Mouse (Mus musculus): ENCODE results near the gene Gtf2h5. TPM values are rescaled to one million over a fixed set of nuclear protein-coding genes. Genes with fewer than 3 reads are reported as not detected.
A peak's percentile ranks its signal among the peaks of the same experiment; 100 is the strongest.

The Gtf2h5 gene
- polyA plus RNA-seq, 1 experiment, result 72.8 TPM

DNA sequence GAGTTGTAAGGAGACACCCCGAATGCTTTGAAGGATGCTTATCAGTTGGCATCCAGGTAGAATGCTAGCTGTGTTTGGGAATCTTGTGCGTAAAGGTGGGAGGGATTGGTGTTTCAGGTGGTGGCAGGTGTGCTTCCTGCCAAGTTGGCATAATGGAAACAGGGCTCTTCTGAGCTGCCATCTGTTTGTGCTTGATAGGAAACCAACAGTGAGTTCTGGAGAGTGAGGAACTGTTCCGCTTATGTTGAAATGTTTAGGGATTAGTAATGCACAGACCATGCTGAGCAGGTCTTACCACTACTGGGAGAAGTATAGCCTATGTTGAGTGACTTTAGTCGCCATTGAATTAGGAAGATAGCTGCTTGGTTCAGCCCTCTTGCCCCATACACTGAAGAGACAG is 39.3 kb downstream of the Gtf2h5 start:
- Histone ChIP-seq H3ac (ENCODE audit: control insufficient read depth, insufficient read length) (no peak overlapping the region), H3K79me2 (ENCODE audit: control insufficient read depth, insufficient read depth) (peaks cover 90% of the 10 kb centered on the region), H3K4me3 (no peak overlapping the region), H3K36me3 (ENCODE audit: control insufficient read depth, insufficient read depth) (peaks cover 7% of the 10 kb centered on the region), H3K4me2 (ENCODE audit: low read depth) (no peak overlapping the region), H3K27me3 (ENCODE audit: control insufficient read depth, insufficient read depth, insufficient read length) (no peaks in the 10 kb centered on the region)
- TF ChIP-seq SRF (IDR thresholded peaks at IDR 0.05; ENCODE audit: control insufficient read depth, insufficient read length, low read depth) (no peak), POLR2A (IDR thresholded peaks at IDR 0.05; ENCODE audit: insufficient read length, low read depth) (no peak), USF1 (IDR thresholded peaks at IDR 0.05; ENCODE audit: low read depth) (no peak), CEBPB (IDR thresholded peaks at IDR 0.05; ENCODE audit: insufficient read depth, poor library complexity, severe bottlenecking) (no peak), MYOG (IDR thresholded peaks at IDR 0.05; ENCODE audit: control insufficient read depth in 1 of 3, insufficient read depth in 1 of 3, insufficient read length in 2 of 3, low read depth in 2 of 3) (no peak), POLR2AphosphoS2 (IDR thresholded peaks at IDR 0.05; ENCODE audit: insufficient read length, low read depth) (no peak), TCF12 (IDR thresholded peaks at IDR 0.05; ENCODE audit: insufficient read depth, poor library complexity, severe bottlenecking) (no peak), REST (IDR thresholded peaks at IDR 0.05; ENCODE audit: insufficient read depth, insufficient read length) (no peak), MAX (IDR thresholded peaks at IDR 0.05; ENCODE audit: low read depth) (no peak), TCF3 (IDR thresholded peaks at IDR 0.05; ENCODE audit: insufficient read length, low read depth) (no peak), E2F4 (IDR thresholded peaks at IDR 0.05; ENCODE audit: insufficient read depth) (no peak), MYOD1 (IDR thresholded peaks at IDR 0.05; ENCODE audit: control insufficient read depth in 1 of 3, insufficient read length in 2 of 3, low read depth in 2 of 3) (no peak)

DNA sequence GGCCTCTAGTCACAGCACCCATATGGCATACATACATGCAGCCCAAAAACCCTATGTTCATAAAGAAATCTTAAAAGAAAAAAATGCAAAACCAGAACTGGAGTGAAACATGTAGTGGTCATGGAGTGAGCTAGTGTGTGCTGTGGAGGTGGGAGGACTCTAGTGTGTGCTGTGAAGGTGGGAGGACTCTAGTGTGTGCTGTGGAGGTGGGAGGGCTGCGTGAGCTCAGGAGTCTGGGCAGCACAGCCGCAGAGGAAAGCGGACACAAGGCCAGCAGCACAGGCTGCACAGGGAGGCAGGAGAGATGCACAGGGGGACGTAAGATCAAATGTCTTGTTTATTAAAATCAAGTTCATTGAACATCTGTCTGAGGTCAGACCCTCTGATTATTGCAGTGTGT is 44.2 kb downstream of the Gtf2h5 start:
- H3K27me3 ChIP-seq (ENCODE audit: control insufficient read depth, insufficient read depth, insufficient read length), result no peaks in the 10 kb centered on the region
- H3K36me3 ChIP-seq (ENCODE audit: control insufficient read depth, insufficient read depth), result peaks cover 17% of the 10 kb centered on the region
- H3K79me2 ChIP-seq (ENCODE audit: control insufficient read depth, insufficient read depth), result peaks cover 87% of the 10 kb centered on the region
- H3K4me3 ChIP-seq, result no peak overlapping the region
- no peak overlapping the region for H3ac ChIP-seq (ENCODE audit: control insufficient read depth, insufficient read length)
- TF ChIP-seq REST (IDR thresholded peaks at IDR 0.05; ENCODE audit: insufficient read depth, insufficient read length) (no peak), USF1 (IDR thresholded peaks at IDR 0.05; ENCODE audit: low read depth) (no peak), MYOG (IDR thresholded peaks at IDR 0.05; ENCODE audit: control insufficient read depth in 1 of 3, insufficient read depth in 1 of 3, insufficient read length in 2 of 3, low read depth in 2 of 3) (no peak), POLR2AphosphoS2 (IDR thresholded peaks at IDR 0.05; ENCODE audit: insufficient read length, low read depth) (no peak), POLR2A (IDR thresholded peaks at IDR 0.05; ENCODE audit: insufficient read length, low read depth) (peak; percentile 13), CEBPB (IDR thresholded peaks at IDR 0.05; ENCODE audit: insufficient read depth, poor library complexity, severe bottlenecking) (no peak)
- no peak overlapping the region for H3K4me2 ChIP-seq (ENCODE audit: low read depth)

DNA sequence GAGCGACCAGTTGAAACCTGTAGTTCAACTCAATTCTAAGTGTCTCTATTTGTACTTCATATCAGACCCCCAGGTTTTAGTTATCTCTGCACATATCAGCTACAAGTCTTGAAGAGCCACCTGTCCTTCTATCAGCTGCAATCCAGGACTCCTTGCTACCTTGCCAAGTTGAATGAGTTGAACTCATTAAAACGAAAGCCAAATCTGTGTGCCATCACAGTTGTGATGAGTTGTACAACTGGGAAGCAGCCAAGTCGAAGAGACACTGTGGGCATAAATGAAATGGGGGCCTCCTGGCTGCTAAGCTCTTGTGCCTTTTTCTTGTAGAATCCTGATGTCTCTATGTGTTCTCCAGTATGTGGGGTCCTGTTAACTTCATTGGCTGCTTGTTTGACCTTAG is 45.9 kb downstream of the Gtf2h5 start:
- Histone ChIP-seq H3K36me3 (ENCODE audit: control insufficient read depth, insufficient read depth) (peaks cover 17% of the 10 kb centered on the region), H3K27me3 (ENCODE audit: control insufficient read depth, insufficient read depth, insufficient read length) (no peaks in the 10 kb centered on the region), H3K4me3 (no peak overlapping the region), H3K4me2 (ENCODE audit: low read depth) (no peak overlapping the region), H3K79me2 (ENCODE audit: control insufficient read depth, insufficient read depth) (peaks cover 87% of the 10 kb centered on the region), H3ac (ENCODE audit: control insufficient read depth, insufficient read length) (no peak overlapping the region)
- TF ChIP-seq TCF3 (IDR thresholded peaks at IDR 0.05; ENCODE audit: insufficient read length, low read depth) (no peak), MYOD1 (IDR thresholded peaks at IDR 0.05; ENCODE audit: control insufficient read depth in 1 of 3, insufficient read length in 2 of 3, low read depth in 2 of 3) (no peak), SRF (IDR thresholded peaks at IDR 0.05; ENCODE audit: control insufficient read depth, insufficient read length, low read depth) (no peak), POLR2AphosphoS2 (IDR thresholded peaks at IDR 0.05; ENCODE audit: insufficient read length, low read depth) (no peak), POLR2A (IDR thresholded peaks at IDR 0.05; ENCODE audit: insufficient read length, low read depth) (no peak), E2F4 (IDR thresholded peaks at IDR 0.05; ENCODE audit: insufficient read depth) (no peak), MYOG (IDR thresholded peaks at IDR 0.05; ENCODE audit: control insufficient read depth in 1 of 3, insufficient read depth in 1 of 3, insufficient read length in 2 of 3, low read depth in 2 of 3) (no peak), MAX (IDR thresholded peaks at IDR 0.05; ENCODE audit: low read depth) (no peak), REST (IDR thresholded peaks at IDR 0.05; ENCODE audit: insufficient read depth, insufficient read length) (no peak), TCF12 (IDR thresholded peaks at IDR 0.05; ENCODE audit: insufficient read depth, poor library complexity, severe bottlenecking) (no peak), CEBPB (IDR thresholded peaks at IDR 0.05; ENCODE audit: insufficient read depth, poor library complexity, severe bottlenecking) (no peak), USF1 (IDR thresholded peaks at IDR 0.05; ENCODE audit: low read depth) (no peak)

DNA sequence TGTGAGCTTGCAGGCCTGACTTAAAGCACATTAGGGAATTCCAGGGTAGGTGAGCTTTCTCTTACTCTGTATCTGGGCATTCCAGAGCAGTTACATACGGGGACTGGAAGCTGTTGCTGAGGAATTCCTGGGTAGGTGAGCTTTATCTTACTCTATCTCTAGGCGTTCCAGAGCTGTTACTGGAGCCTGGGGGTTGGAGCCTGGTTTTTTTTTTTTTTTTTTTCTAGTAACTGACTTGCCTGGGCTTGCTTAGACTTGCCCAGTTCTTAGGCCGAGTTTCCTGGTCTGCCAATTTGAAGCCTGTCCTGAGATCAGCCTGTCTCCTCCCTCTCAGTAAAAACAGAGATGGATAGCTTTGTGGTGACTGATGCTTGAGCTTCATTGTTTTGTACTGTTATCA is 48.5 kb downstream of the Gtf2h5 start:
- H3K79me2 ChIP-seq (ENCODE audit: control insufficient read depth, insufficient read depth), result peaks cover 82% of the 10 kb centered on the region
- H3K36me3 ChIP-seq (ENCODE audit: control insufficient read depth, insufficient read depth), result peaks cover 18% of the 10 kb centered on the region
- no peak overlapping the region for H3ac ChIP-seq (ENCODE audit: control insufficient read depth, insufficient read length)
- no peaks in the 10 kb centered on the region for H3K27me3 ChIP-seq (ENCODE audit: control insufficient read depth, insufficient read depth, insufficient read length)
- peak overlapping the region; percentile 19 for H3K4me2 ChIP-seq (ENCODE audit: low read depth)
- TF ChIP-seq CEBPB (IDR thresholded peaks at IDR 0.05; ENCODE audit: insufficient read depth, poor library complexity, severe bottlenecking) (no peak), TCF3 (IDR thresholded peaks at IDR 0.05; ENCODE audit: insufficient read length, low read depth) (no peak)
- no peak overlapping the region for H3K4me3 ChIP-seq

DNA sequence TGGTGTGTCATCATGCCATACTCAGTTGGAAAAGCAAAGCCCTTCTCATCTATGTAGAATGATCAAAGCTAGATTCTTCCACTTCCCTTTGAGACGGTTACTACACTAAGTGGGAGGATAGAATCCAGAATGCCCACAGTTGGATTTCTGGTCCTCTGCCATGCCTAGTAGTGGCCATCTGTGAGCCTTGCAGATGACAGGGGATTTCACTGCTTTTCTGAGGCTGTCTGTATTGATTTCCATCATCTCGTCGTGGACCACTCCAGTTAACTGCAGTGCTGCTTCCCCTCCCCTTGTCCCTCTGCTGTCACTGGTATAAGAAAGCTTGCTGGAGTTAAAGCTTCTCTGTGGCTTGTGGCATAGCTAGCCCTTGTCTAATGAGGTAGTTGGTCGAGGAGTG is 49.8 kb downstream of the Gtf2h5 start:
- Histone ChIP-seq H3ac (ENCODE audit: control insufficient read depth, insufficient read length) (no peak overlapping the region), H3K4me2 (ENCODE audit: low read depth) (no peak overlapping the region), H3K4me3 (no peak overlapping the region), H3K79me2 (ENCODE audit: control insufficient read depth, insufficient read depth) (peaks cover 82% of the 10 kb centered on the region), H3K36me3 (ENCODE audit: control insufficient read depth, insufficient read depth) (peaks cover 27% of the 10 kb centered on the region), H3K27me3 (ENCODE audit: control insufficient read depth, insufficient read depth, insufficient read length) (no peaks in the 10 kb centered on the region)
- TF ChIP-seq USF1 (IDR thresholded peaks at IDR 0.05; ENCODE audit: low read depth) (no peak), MYOG (IDR thresholded peaks at IDR 0.05; ENCODE audit: control insufficient read depth in 1 of 3, insufficient read depth in 1 of 3, insufficient read length in 2 of 3, low read depth in 2 of 3) (no peak), SRF (IDR thresholded peaks at IDR 0.05; ENCODE audit: control insufficient read depth, insufficient read length, low read depth) (no peak), MAX (IDR thresholded peaks at IDR 0.05; ENCODE audit: low read depth) (no peak), TCF3 (IDR thresholded peaks at IDR 0.05; ENCODE audit: insufficient read length, low read depth) (no peak), POLR2A (IDR thresholded peaks at IDR 0.05; ENCODE audit: insufficient read length, low read depth) (no peak), CEBPB (IDR thresholded peaks at IDR 0.05; ENCODE audit: insufficient read depth, poor library complexity, severe bottlenecking) (no peak), TCF12 (IDR thresholded peaks at IDR 0.05; ENCODE audit: insufficient read depth, poor library complexity, severe bottlenecking) (no peak), POLR2AphosphoS2 (IDR thresholded peaks at IDR 0.05; ENCODE audit: insufficient read length, low read depth) (no peak), REST (IDR thresholded peaks at IDR 0.05; ENCODE audit: insufficient read depth, insufficient read length) (no peak)
